Mouse (Mus musculus): ENCODE measurements around the gene Boll. TPM values are rescaled to one million over a fixed set of nuclear protein-coding genes. Genes with fewer than 3 reads are reported as not detected.
"Not testable (repeated sequence)": the region's sequence is repeated elsewhere in the genome, so short reads cannot be mapped to it uniquely, and the experiment has no call there.

Boll gene
- total RNA-seq (2021), result not detected
- long read RNA-seq, result 0 reads

DNA sequence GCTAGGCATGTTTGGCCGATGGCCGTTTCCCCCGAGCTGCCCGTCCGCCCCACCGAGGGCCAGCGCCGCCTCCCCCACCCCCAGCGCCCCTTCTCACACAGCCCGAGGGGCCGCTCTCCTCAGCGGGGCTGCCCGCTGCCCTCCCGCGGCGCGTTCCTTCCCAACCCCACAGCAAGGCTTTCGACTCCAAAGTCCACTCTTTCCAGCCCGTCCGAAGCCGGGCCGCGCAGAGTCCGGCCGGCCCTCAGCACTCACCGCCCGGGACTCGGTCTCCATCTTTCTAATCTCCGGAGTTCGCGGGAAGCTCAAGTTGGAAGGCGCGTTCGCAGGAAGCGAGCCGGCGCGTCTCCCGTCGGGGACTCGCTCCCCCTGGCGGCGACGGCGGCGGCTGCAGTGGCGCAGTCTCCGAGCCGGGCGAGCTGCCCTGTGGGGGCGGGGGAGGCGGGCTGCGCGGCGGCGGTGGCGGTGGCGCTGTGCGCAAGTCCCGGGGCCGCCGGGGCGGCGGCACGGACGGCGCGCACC is at the start of gene Boll:
Gene Boll, minus strand, starts transcription at position 426 of the 522 bp plus-strand sequence.
- peak; percentile 72 to 80 for DNase-seq (ENCODE audit: low spot score in 2 of 2)

DNA sequence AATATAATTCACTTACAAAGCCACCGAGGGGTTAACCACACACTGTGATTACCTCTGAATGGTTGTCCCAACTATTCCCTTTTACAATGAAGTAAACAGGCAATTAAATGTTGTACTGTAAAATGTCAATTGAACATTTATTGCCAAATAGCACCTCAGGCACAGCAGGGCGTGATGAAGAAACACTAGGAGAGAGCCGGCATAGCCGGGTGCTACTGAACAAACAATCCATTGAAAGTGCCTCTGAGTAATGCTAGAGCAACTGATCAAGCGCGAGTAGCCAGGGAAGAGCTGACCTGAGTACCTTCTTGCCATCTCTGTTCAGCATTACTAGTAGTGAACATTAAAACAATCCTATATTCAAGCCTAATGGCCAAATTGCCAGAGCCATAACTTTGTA is 49.3 kb upstream of the Boll start:
- no peak for DNase-seq (ENCODE audit: low spot score in 2 of 2)

DNA sequence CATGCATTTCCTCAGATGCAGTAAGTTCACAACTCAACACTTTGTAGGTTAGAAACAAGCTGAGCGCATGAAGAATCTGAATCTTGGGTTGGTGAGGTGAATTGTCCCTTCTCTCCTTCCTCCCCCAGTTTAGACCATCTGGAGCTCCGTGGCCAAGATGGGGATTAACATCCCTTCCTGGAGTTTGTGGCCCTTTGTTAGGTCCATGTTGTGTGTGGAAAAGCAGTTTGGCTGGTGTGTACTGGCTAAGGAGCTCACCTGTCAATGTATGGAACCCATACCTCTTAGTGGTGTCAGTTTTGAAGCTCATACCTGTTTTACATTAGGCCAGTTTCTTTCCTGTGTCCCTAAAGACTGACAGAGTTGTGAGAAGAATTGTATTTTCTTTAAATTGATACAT is 47.8 kb upstream of the Boll start:
- DNase-seq (ENCODE audit: low spot score in 2 of 2), result no peak

DNA sequence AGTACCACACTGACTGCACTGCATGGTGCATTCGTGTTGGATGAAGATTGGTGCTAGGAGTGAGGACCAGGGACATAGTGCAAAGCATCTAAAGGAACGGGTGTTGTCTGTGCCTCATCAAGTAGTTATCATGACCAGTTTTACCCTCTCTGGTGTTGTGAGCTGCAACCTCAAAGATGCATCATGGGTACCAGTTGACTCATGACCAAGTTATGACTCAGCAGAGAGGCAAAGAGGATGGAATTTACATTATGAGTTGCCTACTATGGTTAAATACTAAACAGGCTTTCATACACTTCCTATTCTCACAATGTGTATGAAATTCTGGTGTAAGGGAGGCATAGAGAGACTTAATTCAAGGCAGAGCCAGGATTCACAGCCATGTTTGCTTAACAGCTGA is 47.4 kb upstream of the Boll start:
- DNase-seq (ENCODE audit: low spot score in 2 of 2), result no peak

DNA sequence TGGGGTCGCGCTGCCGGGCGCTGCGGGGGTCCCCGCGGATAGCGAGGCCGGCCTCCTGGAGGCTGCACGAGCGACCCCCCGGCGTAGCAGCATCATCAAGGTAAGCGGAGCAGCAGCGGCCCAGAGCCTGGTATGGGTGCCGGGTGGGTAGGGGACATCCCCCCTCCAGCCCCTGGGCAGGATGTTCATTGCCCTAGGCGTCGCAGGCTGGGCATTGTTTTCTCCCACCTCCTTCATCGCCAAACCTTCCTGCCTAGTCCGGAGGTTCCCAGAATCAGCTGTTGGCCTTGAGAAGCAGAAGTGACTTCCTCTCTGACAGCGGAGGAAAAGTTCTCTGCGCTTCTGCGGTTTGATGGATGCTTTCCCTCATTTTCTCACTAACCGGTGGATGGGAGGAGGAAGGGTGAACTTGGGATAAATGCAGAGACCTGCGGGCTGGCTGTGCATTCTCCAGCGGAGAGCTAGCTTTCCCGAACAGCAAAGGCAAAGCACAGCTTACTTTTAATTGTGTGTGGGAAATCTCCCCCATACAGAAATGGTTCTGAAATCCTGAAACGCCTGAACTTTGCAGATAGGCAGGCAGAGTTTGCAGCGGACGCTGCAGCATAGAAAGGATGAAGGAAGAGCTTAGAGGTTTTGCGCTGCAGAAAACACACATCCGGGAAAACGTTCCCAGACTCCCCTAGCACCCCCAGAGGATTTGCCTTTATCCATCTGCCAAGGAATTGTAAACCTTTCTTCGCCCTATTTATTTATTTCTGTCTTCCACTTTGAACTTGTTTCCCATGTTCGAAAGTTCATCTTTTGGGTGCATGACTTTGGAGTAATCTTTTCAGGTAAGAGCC is 43.5 kb upstream of the Boll start:
- peak; percentile 30 to 42 for DNase-seq (ENCODE audit: low spot score in 2 of 2)

DNA sequence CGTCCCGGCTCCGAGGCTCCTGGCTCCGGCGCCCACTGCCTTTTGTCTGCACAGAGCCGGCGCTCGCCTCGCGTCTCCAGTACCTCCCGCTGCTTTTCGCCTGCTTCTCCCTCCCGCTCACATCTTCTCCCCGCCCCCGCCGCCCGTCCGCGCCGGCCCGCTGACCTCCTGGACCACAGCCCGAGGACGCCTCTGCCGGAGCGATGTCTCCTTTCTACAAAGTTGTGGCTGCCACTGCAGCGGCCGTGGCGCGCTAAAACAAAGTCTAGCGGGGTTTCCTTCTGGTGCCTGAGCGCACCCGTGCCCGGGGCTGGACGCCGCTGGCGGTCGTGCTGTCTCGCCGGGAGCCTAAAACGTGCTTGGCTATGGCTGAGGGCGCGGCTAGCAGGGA is 42.7 kb upstream of the Boll start:
- peak; percentile 76 to 81 for DNase-seq (ENCODE audit: low spot score in 2 of 2)

DNA sequence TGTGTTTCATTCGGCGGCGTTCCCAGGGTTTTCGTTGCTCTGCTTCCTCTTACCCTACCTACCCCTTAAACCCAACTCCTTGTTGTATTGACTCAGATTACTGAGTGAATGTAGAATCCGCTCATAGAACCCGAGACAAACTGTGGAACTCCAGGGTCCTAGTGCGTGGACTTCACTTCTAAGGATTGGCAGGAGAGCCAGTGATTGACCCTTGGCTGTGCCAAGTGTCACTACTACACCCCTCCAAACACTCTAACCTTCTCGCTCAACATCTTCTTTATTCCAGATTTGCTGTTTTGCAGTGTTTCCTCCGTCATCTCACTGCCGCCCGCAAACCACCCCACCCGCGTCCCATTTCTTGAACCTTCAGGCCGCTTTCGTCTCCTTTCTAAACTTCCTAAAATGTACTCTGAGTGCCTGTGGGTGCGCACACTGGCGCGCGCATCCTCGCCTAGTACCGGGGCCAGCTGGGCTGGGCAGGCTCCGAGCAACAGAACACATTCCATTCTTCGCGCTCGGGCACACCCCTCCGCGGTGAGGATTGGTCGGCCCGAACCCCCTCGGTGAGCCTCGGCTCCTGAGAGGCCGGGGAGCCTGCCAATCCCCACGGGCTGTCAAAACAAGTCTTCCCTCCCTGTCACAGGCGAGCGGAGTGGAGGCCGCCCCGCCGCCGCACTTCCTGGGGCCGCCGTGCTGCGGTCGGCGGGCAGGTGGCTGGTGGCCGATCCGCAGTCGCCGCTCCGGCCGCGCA is 42.2 kb upstream of the Boll start, which contains the start of gene Plcl1:
Gene Plcl1, plus strand, starts transcription at position 650 of the 751 bp plus-strand sequence.
- DNase-seq (ENCODE audit: low spot score in 2 of 2), result peak; percentile 98 to 99

DNA sequence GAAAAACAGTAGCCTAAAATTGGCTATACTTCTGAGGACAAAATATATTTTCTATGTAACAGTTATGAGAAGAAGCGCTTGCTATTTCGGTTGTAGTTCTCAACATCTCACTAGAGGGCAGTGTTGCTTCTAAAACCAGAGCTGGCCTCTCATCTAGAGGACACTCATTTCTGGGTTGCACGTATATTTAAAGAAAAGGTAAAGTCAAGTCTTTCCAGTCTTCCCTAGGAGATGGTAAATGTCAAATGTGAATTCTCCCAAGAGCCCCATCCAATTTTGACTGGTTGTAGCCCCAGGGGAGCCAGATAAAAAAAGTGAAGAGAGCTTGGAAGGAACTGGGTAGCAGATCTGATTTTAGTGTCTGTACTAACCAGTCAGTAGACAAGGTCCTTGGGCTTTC is 41.2 kb upstream of the Boll start:
- peak; percentile 61 to 70 for DNase-seq (ENCODE audit: low spot score in 2 of 2)

DNA sequence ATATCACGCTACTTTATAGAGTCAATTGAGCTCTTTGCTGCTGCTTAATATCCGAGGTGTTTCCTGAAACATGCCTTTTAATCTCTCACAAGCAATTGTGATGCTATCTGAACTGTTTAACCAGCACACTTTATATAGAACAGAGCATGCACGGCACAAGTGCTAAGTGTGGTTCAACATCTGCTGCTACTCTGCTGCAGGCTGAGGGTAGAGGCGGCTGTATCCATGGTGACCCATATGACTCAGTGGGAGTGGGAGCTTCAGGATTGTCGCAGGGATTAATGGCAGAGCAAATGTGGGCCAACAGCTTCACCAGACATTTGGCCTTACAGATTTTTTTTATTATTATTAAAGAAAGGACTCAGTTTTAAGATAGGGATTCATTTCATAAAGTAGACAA is 36.6 kb upstream of the Boll start:
- DNase-seq (ENCODE audit: low spot score in 2 of 2), result peak in 1 of 2 experiments; percentile 28

DNA sequence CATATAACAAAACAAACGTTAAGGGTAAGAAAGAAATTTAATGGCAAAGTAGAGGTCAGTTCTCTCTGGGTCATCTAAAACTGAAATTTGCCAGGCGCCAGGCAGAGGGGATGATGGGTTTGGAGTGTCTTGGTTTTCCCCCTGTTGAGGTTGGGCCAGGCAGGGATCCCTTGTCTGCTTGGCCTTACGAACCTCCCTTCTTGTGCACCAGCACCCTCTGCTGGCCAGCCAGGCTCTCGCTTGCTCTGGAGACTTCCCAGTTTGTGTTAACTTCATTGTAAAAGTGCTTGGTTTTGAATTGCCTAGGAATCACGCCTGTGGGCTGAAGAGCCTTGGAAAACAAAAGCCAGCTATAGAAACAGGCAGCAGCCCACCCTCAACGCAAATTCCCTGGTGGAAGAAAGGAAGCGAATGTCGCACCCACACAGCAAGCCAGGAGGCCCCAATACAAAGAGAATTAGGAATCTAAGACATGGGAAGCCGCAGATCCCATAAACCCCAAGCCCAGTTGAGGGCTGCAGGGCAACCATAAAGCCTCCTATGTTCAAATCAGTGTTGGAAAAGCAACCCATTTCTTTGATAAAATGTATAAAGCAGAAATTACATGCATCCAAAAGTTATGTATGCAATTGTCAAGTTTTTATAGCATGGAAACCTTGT is 20.0 kb upstream of the Boll start:
- peak; percentile 89 to 91 for DNase-seq (ENCODE audit: low spot score in 2 of 2)

DNA sequence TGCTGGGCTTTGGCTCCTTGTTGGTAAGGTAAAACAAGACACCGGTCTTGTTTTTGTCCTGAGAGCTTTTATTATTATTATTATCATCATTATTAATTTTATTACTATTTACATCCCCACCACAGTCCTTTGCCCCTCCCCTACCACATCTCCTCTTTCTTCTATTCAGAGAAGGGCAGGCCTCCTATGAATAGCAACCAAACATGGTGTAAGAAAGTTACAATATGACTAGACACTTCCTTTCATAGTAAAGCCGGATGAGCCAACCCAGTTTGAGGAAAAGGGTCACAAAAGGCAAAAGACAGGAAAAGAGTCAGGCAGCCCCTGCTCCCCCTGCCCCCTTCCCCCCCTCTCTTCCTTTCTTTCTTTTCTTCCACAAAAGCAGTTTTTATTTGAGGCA is 17.3 kb upstream of the Boll start:
- DNase-seq (ENCODE audit: low spot score in 2 of 2), result no peak

DNA sequence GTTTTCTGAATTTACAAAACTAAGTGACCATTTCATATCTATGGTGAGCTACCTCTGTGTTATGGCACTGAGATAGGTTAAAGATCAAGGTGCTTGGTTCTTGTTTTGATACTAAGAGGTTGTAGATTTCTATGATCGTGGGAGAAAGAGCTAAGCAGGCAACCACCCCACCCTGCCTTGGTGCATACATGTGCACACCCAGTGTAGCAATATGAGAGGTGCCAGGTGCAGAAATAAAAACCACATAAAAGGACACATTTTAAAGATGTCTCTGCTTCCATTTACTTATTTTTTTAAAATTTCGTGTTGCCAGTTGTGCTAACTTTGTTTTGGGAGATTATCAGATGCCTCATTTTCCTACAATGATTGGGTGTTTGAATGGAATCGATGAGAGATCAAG is 9.4 kb upstream of the Boll start:
- DNase-seq (ENCODE audit: low spot score in 2 of 2), result no peak

DNA sequence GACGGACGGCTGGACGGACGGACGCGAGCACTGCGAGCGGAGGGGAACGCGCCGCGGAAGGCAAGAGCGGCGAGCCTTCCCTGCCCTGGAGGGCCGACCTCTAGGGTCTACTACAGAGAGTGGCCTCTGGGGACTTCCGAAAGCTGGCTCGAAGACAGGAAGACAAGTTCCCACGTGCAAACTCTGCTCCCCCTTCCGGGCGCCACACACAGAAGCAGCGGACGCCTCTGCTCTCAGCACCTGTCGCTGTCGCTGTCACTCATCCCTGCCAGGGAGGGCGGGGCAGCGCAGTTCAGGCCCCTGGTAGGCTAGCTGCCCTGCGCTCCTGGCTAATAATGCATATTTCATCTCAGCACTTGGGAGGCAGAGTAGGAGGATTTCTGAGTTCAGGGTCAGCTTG is 317 bp upstream of the Boll start:
- peak; percentile 25 to 33 for DNase-seq (ENCODE audit: low spot score in 2 of 2)

DNA sequence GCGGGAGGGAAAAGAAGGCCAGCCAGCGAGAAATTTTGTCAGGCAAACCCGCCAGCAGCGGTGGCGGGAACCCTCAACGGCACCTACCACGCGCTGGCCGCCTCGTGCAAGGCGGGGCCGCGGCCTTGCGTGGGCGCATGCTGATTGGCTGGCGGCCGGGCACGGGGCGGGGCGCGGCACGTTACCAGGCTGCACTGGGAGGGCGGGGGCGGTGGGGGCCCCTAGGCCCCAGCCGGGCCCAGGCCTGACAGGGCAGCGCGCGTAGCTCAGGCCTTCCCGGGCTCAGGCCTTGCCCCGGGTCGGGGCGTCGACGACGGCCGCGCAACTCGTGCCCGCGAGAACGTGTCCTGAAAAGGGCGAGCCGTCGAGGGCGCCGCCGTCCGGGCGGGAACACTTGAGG is 635 bp downstream of the Boll start:
- no peak for DNase-seq (ENCODE audit: low spot score in 2 of 2)

DNA sequence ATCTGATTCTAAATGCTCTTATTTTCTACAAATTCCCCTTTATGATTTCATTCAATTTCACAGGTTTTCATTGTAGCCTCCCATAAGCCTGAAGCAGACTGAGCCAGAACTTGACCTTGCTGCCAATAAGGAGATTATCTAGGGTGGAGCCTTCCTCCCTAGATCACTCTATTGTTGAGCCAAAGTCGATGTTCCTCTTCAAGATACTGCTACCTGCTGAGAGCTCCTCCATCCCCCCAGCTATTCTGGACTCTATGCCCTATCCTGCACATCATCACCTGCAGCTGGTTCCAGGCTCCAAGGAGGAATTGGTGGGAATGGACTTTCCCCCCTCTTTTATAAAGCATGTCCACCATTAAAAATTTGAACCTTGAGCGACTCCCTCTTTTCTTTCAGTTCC is 11.4 kb downstream of the Boll start:
- DNase-seq (ENCODE audit: low spot score in 2 of 2), result not testable (repeated sequence)

DNA sequence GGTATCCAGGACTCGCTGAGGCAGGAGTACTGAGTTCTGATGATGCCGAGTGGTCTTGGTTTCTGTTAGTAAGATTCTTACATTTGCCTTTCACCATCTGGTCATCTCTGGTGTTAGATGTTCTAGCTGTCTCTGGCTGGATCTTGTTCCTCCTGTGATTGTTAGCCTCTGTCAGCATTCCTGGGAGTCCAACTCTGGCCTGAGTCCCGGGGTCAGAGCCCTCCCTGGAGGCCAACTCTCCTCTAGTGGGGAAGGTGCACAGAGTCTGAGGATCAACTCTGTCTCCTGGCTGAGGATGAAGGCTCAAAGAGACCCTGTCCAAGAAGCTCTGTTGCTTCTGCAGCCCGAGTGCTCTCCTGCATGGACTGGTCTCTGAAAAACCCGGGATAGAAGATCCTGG is 37.8 kb downstream of the Boll start:
- DNase-seq (ENCODE audit: low spot score in 2 of 2), result not testable (repeated sequence)

DNA sequence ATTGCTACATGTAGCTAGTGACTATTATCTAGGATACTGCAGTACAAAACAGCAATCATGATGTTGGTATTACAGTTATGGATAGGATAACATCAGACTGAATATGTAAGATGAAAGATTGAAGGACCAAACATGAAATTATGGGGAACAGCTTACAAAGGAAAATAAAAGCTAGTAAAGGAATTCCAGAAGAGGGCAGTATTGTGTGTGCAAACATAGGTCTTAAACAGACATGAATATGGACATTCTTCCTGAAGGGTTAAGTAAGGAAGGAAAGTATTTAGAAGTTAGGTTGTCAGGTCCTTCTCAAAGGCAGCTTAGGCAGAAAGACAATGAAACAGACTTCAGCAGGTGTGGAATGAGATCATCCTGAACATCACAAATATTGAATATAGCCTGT is 62.2 kb downstream of the Boll start:
- DNase-seq (ENCODE audit: low spot score in 2 of 2), result no peak

DNA sequence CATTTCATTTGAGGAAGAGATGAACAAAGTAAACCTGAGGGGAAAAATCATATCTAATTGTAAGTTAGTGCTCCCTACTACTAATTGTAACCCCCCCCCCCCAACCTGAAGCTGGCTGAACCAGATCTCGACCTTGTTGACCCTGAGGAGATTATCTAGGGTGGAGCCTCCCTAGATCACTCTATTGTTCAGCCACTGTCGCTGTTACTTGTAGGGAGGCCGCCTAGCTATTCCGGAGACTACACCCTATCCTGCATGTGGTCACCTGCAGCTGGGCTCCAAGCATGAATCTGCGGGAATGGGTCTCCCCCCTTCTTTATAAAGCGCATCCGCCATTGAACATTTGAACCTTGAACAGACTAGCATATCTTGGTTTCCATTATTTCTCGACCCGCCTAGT is 84.2 kb downstream of the Boll start:
- DNase-seq (ENCODE audit: low spot score in 2 of 2), result no peak

DNA sequence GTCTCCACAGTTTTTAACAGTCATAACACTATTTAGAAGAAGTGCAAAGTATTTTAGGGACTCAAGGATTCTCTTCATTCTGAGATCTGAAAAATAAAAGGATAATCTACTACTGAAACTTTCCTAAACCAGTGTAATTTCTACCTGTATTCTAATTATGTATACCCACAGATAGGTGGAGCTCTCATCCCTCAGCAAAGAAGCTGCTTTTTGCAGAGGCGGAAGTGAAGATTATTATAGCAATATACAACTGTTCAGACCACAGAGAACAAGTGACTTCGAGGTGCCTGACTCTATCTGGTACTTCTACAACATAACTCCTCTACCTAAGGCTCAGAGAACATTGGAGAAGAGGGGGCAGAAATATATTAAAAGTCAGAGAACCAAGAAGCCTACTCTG is 97.8 kb downstream of the Boll start:
- no peak for DNase-seq (ENCODE audit: low spot score in 2 of 2)

DNA sequence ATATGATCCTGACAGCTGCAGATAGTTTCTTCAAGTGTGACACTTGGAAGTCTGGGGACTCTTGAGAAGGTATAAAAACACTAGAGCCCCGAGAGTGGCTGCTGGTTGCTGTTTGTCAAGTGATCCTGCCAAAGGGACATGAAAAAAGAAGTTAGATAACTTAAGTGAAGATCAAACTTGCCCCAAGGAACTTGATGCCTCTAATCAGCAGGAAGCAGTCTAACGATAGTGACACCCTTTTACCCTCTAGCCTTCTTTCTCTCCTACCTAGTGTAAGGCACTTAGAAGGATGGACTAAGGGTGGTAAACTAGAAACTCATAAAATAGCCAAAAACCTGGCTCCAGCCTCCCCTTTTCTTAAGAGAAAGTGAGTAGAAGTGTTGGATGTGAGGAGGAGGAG is 98.9 kb downstream of the Boll start:
- no peak for DNase-seq (ENCODE audit: low spot score in 2 of 2)

DNA sequence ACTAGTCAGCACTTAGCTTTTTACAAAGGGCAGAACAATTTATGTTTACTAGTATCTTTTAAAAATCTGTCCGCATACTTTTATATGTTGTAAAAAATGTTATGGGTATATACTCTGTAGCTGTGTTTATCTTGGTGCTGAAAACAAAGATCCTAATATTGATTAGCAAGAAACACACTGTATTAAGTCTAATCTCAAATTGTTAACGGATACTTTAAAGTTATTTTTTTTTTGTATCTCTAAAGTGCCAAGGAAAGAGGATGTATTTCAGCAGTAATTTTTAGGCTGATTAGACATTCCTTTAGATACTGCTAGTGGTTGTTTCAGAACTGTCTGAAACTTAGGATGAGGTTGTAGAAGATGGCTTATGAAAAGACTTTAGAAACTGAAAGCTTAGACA is 116.9 kb downstream of the Boll start:
- no peak for DNase-seq (ENCODE audit: low spot score in 2 of 2)

DNA sequence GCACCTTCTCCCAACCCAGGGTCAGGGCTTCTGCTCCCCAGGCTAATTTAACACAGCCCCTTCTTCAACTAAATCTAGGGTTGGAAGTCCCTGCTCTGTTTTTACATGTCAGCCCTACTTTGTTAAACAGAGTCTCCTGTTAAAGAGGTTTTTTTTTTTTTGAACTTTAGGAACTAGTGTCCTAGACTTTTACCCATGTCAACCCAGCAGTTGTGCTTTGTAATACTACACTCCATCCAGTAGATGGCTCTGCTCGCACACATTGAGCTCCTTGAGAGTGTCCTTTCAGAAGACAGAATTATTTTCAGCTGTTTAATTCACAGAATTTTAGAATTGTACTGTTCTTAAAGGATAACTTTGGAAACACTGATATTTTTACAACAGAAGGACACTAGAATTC is 124.0 kb downstream of the Boll start:
- peak in 1 of 2 experiments; percentile 46 for DNase-seq (ENCODE audit: low spot score in 2 of 2)
